Mouse (Mus musculus): Measurements from ENCODE around the gene Olfr203. TPM values are rescaled to one million over a fixed set of nuclear protein-coding genes. Genes with fewer than 3 reads are reported as not detected.

The Olfr203 gene
- not detected for polyA plus RNA-seq (2014; fragmentation: Illumina TruSeq; extraction: RNeasy Lipid Tissue Mini Kit (QIAGEN cat#74804); ENCODE audit: low read depth, low replicate concordance)

GRCm38 (mm10) chr16:59298581-59298980 is at the start of gene Olfr203:
Gene Olfr203 (plus strand): TSS chr16:59298881.

GRCm38 (mm10) chr16:59272532-59272931 is 26.1 kb upstream of the Olfr203 start, which contains the start of gene Olfr201:
Gene Olfr201 (minus strand): TSS chr16:59272632.

GRCm38 (mm10) chr16:59286693-59287092 is 12.0 kb upstream of the Olfr203 start, which contains the start of gene Olfr202:
Gene Olfr202 (minus strand): TSS chr16:59286793.

GRCm38 (mm10) chr16:59318148-59318547 is 19.5 kb downstream of the Olfr203 start, which contains the start of gene Olfr204:
Gene Olfr204 (minus strand): TSS chr16:59318248.

GRCm38 (mm10) chr16:59331038-59331437 is 32.4 kb downstream of the Olfr203 start, which contains the start of gene Olfr205:
Gene Olfr205 (minus strand): TSS chr16:59331138.

GRCm38 (mm10) chr16:59349146-59349545 is 50.5 kb downstream of the Olfr203 start, which contains the start of gene Olfr206:
Gene Olfr206 (minus strand): TSS chr16:59349246.

Other genes starting within 250 kb of the Olfr203 start
- not detected for gene Olfr190, start 220.9 kb upstream of the Olfr203 start, polyA plus RNA-seq (2014; fragmentation: Illumina TruSeq; extraction: RNeasy Lipid Tissue Mini Kit (QIAGEN cat#74804); ENCODE audit: low read depth, low replicate concordance)
- not detected for gene Olfr191, start 209.1 kb upstream of the Olfr203 start, polyA plus RNA-seq (2014; fragmentation: Illumina TruSeq; extraction: RNeasy Lipid Tissue Mini Kit (QIAGEN cat#74804); ENCODE audit: low read depth, low replicate concordance)
- not detected for gene Olfr193, start 187.0 kb upstream of the Olfr203 start, polyA plus RNA-seq (2014; fragmentation: Illumina TruSeq; extraction: RNeasy Lipid Tissue Mini Kit (QIAGEN cat#74804); ENCODE audit: low read depth, low replicate concordance)
- gene Olfr194, start 177.8 kb upstream of the Olfr203 start, polyA plus RNA-seq (2014; fragmentation: Illumina TruSeq; extraction: RNeasy Lipid Tissue Mini Kit (QIAGEN cat#74804); ENCODE audit: low read depth, low replicate concordance) = not detected
- gene Olfr195, start 151.8 kb upstream of the Olfr203 start, polyA plus RNA-seq (2014; fragmentation: Illumina TruSeq; extraction: RNeasy Lipid Tissue Mini Kit (QIAGEN cat#74804); ENCODE audit: low read depth, low replicate concordance) = not detected
- not detected for gene Olfr196, start 128.4 kb upstream of the Olfr203 start, polyA plus RNA-seq (2014; fragmentation: Illumina TruSeq; extraction: RNeasy Lipid Tissue Mini Kit (QIAGEN cat#74804); ENCODE audit: low read depth, low replicate concordance)
- gene Olfr198, start 95.3 kb upstream of the Olfr203 start, polyA plus RNA-seq (2014; fragmentation: Illumina TruSeq; extraction: RNeasy Lipid Tissue Mini Kit (QIAGEN cat#74804); ENCODE audit: low read depth, low replicate concordance) = not detected
- not detected for gene Olfr199, start 79.1 kb upstream of the Olfr203 start, polyA plus RNA-seq (2014; fragmentation: Illumina TruSeq; extraction: RNeasy Lipid Tissue Mini Kit (QIAGEN cat#74804); ENCODE audit: low read depth, low replicate concordance)
- gene Olfr201, start 26.2 kb upstream of the Olfr203 start, polyA plus RNA-seq (2014; fragmentation: Illumina TruSeq; extraction: RNeasy Lipid Tissue Mini Kit (QIAGEN cat#74804); ENCODE audit: low read depth, low replicate concordance) = not detected
- gene Olfr202, start 12.1 kb upstream of the Olfr203 start, polyA plus RNA-seq (2014; fragmentation: Illumina TruSeq; extraction: RNeasy Lipid Tissue Mini Kit (QIAGEN cat#74804); ENCODE audit: low read depth, low replicate concordance) = not detected
- gene Olfr204, start 19.4 kb downstream of the Olfr203 start, polyA plus RNA-seq (2014; fragmentation: Illumina TruSeq; extraction: RNeasy Lipid Tissue Mini Kit (QIAGEN cat#74804); ENCODE audit: low read depth, low replicate concordance) = not detected
- gene Olfr205, start 32.3 kb downstream of the Olfr203 start, polyA plus RNA-seq (2014; fragmentation: Illumina TruSeq; extraction: RNeasy Lipid Tissue Mini Kit (QIAGEN cat#74804); ENCODE audit: low read depth, low replicate concordance) = not detected
- gene Olfr206, start 50.4 kb downstream of the Olfr203 start, polyA plus RNA-seq (2014; fragmentation: Illumina TruSeq; extraction: RNeasy Lipid Tissue Mini Kit (QIAGEN cat#74804); ENCODE audit: low read depth, low replicate concordance) = not detected
- gene Olfr209, start 65.1 kb downstream of the Olfr203 start, polyA plus RNA-seq (2014; fragmentation: Illumina TruSeq; extraction: RNeasy Lipid Tissue Mini Kit (QIAGEN cat#74804); ENCODE audit: low read depth, low replicate concordance) = not detected
- not detected for gene Gabrr3, start 108.5 kb downstream of the Olfr203 start, polyA plus RNA-seq (2014; fragmentation: Illumina TruSeq; extraction: RNeasy Lipid Tissue Mini Kit (QIAGEN cat#74804); ENCODE audit: low read depth, low replicate concordance)
- gene Riox2, start 172.9 kb downstream of the Olfr203 start, polyA plus RNA-seq (2014; fragmentation: Illumina TruSeq; extraction: RNeasy Lipid Tissue Mini Kit (QIAGEN cat#74804); ENCODE audit: low read depth, low replicate concordance) = 40.1 TPM